Mouse (Mus musculus) CD4-positive, CD25-positive, alpha-beta regulatory T cell (primary cell): Measurements from ENCODE around the gene Slfn5. TPM values are rescaled to one million over a fixed set of nuclear protein-coding genes. Genes with fewer than 3 reads are reported as not detected.

Experiments used
- polyA plus RNA-seq: library from polyadenylated mRNA; unstranded; fragments of 100-300 nt; shearing (Covaris generic); gene quantifications from one replicate; pipeline ENCODE4 v1.2.1, GENCODE M21; 2017

Gene Slfn5
- 46.8 TPM for polyA plus RNA-seq

GRCm38 (mm10) chr11:82950736-82951481 is at the start of gene Slfn5:
Gene Slfn5 (plus strand): TSS chr11:82951349.

DNA sequence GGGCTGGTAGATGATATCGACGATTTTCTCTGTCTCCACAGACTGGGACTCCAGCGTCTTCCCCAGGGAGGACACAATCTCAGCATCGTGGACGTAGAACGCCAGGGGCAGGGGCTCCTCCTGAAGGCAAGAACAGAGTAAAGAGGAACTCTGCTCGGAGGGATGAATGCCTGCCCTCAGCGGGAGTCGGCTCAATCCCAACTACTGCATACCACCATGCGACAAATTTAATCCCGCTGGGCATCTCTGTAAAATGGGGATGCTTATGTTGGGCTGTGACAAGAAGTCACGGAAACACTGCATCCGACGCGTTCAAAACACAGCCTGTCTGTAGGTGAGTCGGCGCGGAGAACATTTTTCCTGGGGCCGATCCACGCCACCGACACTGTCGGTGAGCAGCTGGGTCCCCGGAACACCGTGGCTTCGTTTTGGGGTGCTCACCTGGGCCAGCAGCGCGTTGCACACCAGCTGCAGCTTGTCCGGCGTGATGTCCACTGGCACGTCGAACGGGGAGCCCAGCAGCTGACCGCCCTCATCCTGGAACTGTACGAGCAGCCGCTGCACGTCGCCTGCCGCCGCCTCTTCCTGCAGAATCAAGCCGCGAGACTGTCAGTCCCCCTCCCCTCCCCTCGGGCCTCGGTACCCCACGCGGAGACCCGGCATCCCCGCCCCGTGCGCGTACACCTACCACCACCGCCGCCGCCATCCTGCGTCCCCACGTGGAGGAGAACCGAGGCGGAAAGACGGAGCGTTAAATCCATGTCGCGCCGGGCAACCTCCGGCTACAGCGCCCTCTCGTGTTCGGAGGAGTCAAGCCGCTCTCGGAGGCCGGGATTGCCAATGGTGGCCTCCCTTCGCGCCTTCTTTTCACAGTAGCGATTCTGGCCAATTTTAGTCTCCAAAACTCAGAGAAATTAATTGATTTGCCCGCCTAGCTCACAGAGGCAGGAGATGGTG is 43.2 kb upstream of the Slfn5 start, which contains the start of gene Nle1:
TSS of gene Nle1 (minus strand) at position 761 of the 957 bp plus-strand sequence.

GRCm38 (mm10) chr11:82910250-82910649 is 40.9 kb upstream of the Slfn5 start, which contains the start of gene Unc45b:
Gene Unc45b (plus strand): TSS chr11:82910550.

GRCm38 (mm10) chr11:82991469-82992166 is 40.5 kb downstream of the Slfn5 start, which contains the start of gene Slfn9:
Gene Slfn9 (minus strand): TSS chr11:82991830.

Other genes with a start within 250 kb of the Slfn5 start
- 0.19 TPM for gene Cct6b, start 187.0 kb upstream of the Slfn5 start, polyA plus RNA-seq
- 33.1 TPM for gene Zfp830, start 187.0 kb upstream of the Slfn5 start, polyA plus RNA-seq
- 32.3 TPM for gene Lig3, start 170.2 kb upstream of the Slfn5 start, polyA plus RNA-seq
- gene Rffl, start 80.1 kb upstream of the Slfn5 start, polyA plus RNA-seq, result 20.4 TPM
- 30.1 TPM for gene Rad51d, start 60.7 kb upstream of the Slfn5 start, polyA plus RNA-seq
- not detected for gene Fndc8, start 59.2 kb upstream of the Slfn5 start, polyA plus RNA-seq
- gene Nle1, start 42.9 kb upstream of the Slfn5 start, polyA plus RNA-seq, result 44.1 TPM
- 0.05 TPM for gene Unc45b, start 40.8 kb upstream of the Slfn5 start, polyA plus RNA-seq
- 14.0 TPM for gene Slfn9, start 40.5 kb downstream of the Slfn5 start, polyA plus RNA-seq
- gene Slfn8, start 69.5 kb downstream of the Slfn5 start, polyA plus RNA-seq, result 112 TPM
- gene Slfn2, start 113.8 kb downstream of the Slfn5 start, polyA plus RNA-seq, result 631 TPM
- 258 TPM for gene Slfn1, start 165.5 kb downstream of the Slfn5 start, polyA plus RNA-seq
- gene Slfn4, start 223.8 kb downstream of the Slfn5 start, polyA plus RNA-seq, result 0.14 TPM
- gene Slfn3, start 240.0 kb downstream of the Slfn5 start, polyA plus RNA-seq, result 4.3 TPM